Mouse (Mus musculus) kidney, embryonic 14.5 days (tissue): ENCODE results near the gene 1700013G24Rik. TPM values are rescaled to one million over a fixed set of nuclear protein-coding genes. Genes with fewer than 3 reads are reported as not detected.
"Not testable (repeated sequence)": the region's sequence is repeated elsewhere in the genome, so short reads cannot be mapped to it uniquely, and the experiment has no call there.

Source experiments
- ATAC-seq: fragments of 200-750 bp; cut with Nextera tagmentation; 2 replicates; pipeline ENCODE4 v1.8.0; 2017; ENCODE audit warnings: moderate number of reproducible peaks, mild to moderate bottlenecking, moderate TSS enrichment, moderate library complexity; ENCODE audit not compliant: low FRiP score, low TSS enrichment
- H3K27ac ChIP-seq: fragments of 300-500 bp; sonication (generic); 2 replicates; pipeline ENCODE4 v1.5.1; 2014; ENCODE audit warnings: low read depth, mild to moderate bottlenecking, low read length, moderate library complexity, mixed read lengths
- H3K27me3 ChIP-seq: fragments of 300-500 bp; sonication (generic); 2 replicates; pipeline ENCODE4 v1.6.1; 2014; ENCODE audit warnings: mild to moderate bottlenecking, low read length; ENCODE audit not compliant: control insufficient read depth, insufficient read depth
- H3K36me3 ChIP-seq: fragments of 300-500 bp; sonication (generic); 2 replicates; pipeline ENCODE4 v1.6.1; 2014; ENCODE audit warnings: low read length, mixed read lengths; ENCODE audit not compliant: control insufficient read depth, insufficient read depth
- H3K4me1 ChIP-seq: fragments of 300-500 bp; sonication (generic); 2 replicates; pipeline ENCODE4 v1.6.1; 2014; ENCODE audit warnings: low read length, mixed read lengths; ENCODE audit not compliant: control insufficient read depth, insufficient read depth
- H3K4me2 ChIP-seq: fragments of 300-500 bp; sonication (generic); replicated peaks from 2 replicates; pipeline ENCODE4 v1.6.1; 2014; ENCODE audit warnings: low read depth, mild to moderate bottlenecking, low read length
- H3K4me3 ChIP-seq: fragments of 300-500 bp; sonication (generic); 2 replicates; pipeline ENCODE4 v1.5.1; 2014; ENCODE audit warnings: mild to moderate bottlenecking, low read length
- H3K9ac ChIP-seq: fragments of 300-500 bp; sonication (generic); 2 replicates; pipeline ENCODE4 v1.6.1; 2014; ENCODE audit warnings: low read depth, mild to moderate bottlenecking, low read length, moderate library complexity
- H3K9me3 ChIP-seq: fragments of 300-500 bp; sonication (generic); 2 replicates; pipeline ENCODE4 v1.6.1; 2016; ENCODE audit warnings: low read length; ENCODE audit not compliant: control insufficient read depth
- WGBS: fragments of 180-500 bp; shearing (Covaris S2); extraction: QIAGEN DNeasy Blood & Tissue Kit; methylation state at CpG from one replicate; pipeline ENCODE4 v1.1.7; 2014; 5-methylcytosine and 5-hydroxymethylcytosine counted together
- polyA plus RNA-seq: library from polyadenylated mRNA; unstranded; fragments of >200 nt; fragmentation: Nextera tagmentation; extraction: Ambion mirVana; gene quantifications from 2 replicates; pipeline ENCODE4 v1.2.1, GENCODE M21; 2014

The 1700013G24Rik gene
- not detected in 2 replicates for polyA plus RNA-seq

- Histone ChIP-seq H3K9ac (no peak within 1 kb of the TSS), H3K27ac (no peak within 1 kb of the TSS), H3K4me3 (no peak within 1 kb of the TSS), H3K4me2 (no peak within 1 kb of the TSS), H3K36me3 (no peaks in the 10 kb centered on the region), H3K27me3 (no peaks in the 10 kb centered on the region), H3K9me3 (no peaks in the 10 kb centered on the region), H3K4me1 (peaks cover 8% of the 10 kb centered on the region)
- 73% methylated on average over 8 of the region's 8 CpGs for WGBS
- no peak for ATAC-seq
Measured at GRCm38 (mm10) chr4:137453234-137453767, at the start of gene 1700013G24Rik. Gene 1700013G24Rik (plus strand): TSS chr4:137453284.

DNA sequence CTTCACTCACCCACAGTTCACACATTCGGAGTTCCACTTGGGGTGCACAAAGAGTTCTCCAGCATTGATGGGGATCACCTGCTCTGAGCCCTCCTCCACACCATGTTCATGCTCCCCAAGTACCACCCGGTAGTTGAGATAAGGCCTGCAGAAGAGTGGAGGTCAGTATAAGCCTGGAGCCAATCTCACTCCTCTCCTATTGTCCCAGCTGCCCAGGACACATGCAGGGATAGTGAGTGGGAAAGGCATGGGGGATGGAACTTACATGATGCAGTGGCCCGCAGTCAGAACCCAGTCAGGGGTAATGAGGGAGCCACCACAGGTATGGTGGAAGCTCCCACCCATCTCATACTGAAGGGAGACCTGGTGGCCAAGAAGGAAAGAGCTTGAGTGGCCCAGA, 47.5 kb upstream of the 1700013G24Rik start:
- ATAC-seq, result no peak
- H3K4me1 ChIP-seq, result no peaks in the 10 kb centered on the region
- H3K9me3 ChIP-seq, result no peaks in the 10 kb centered on the region
- H3K9ac ChIP-seq, result no peak overlapping the region
- 89% methylated on average over 3 of the region's 3 CpGs for WGBS
- H3K27ac ChIP-seq, result no peak overlapping the region
- H3K36me3 ChIP-seq, result no peaks in the 10 kb centered on the region
- H3K4me3 ChIP-seq, result no peak overlapping the region
- no peak overlapping the region for H3K4me2 ChIP-seq
- no peaks in the 10 kb centered on the region for H3K27me3 ChIP-seq

- H3K27me3 ChIP-seq, result no peaks in the 10 kb centered on the region
- no peaks in the 10 kb centered on the region for H3K36me3 ChIP-seq
- H3K4me1 ChIP-seq, result no peaks in the 10 kb centered on the region
- ATAC-seq, result no peak
- no peak within 1 kb of the TSS for H3K4me3 ChIP-seq
- no peak within 1 kb of the TSS for H3K27ac ChIP-seq
- H3K9ac ChIP-seq, result no peak within 1 kb of the TSS
- H3K9me3 ChIP-seq, result no peaks in the 10 kb centered on the region
- H3K4me2 ChIP-seq, result no peak within 1 kb of the TSS
- 92% methylated on average over 5 of the region's 5 CpGs for WGBS
Measured at GRCm38 (mm10) chr4:137409691-137410090, 43.4 kb upstream of the 1700013G24Rik start, which contains the start of gene Cela3a. Gene Cela3a (minus strand): TSS chr4:137409791.

DNA sequence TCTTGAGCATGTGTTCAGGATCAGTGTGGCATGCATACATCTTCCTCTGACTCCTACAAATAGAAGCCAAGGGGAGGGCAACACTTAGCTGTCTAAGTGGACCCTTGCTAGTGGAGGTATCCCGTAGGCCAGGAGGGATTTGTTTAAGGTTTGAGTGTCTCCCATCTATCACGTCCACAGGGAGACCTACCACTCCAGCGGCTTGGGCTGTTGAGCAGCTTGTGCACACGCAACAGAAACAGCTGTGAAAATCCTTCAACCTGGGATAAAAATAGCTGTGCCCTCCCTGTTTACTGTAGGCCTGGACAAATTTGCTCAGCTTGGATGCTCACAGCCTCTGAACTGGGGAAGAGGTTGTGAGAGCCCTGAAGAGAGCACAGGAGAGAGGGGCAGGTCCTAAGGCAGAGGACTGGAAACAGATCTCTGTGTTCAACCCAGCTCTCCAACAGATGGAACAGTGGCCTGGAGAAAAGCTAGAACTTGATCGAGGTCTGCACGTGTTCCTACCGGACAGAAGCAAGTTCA, 40.8 kb upstream of the 1700013G24Rik start:
- H3K36me3 ChIP-seq, H3K27ac ChIP-seq, H3K27me3 ChIP-seq, H3K4me3 ChIP-seq, H3K9me3 ChIP-seq, H3K4me2 ChIP-seq, H3K4me1 ChIP-seq, H3K9ac ChIP-seq, ATAC-seq: not testable (repeated sequence)
- WGBS, result 76% methylated on average over 7 of the region's 7 CpGs

- Histone ChIP-seq H3K9ac (no peak overlapping the region), H3K4me3 (no peak overlapping the region), H3K27me3 (no peaks in the 10 kb centered on the region), H3K9me3 (no peaks in the 10 kb centered on the region), H3K36me3 (no peaks in the 10 kb centered on the region), H3K4me1 (no peaks in the 10 kb centered on the region), H3K27ac (no peak overlapping the region), H3K4me2 (no peak overlapping the region)
- WGBS, result 75% methylated on average over 1 of the region's 1 CpGs
- no peak for ATAC-seq
Measured at GRCm38 (mm10) chr4:137414936-137415335, 38.1 kb upstream of the 1700013G24Rik start.

GRCm38 (mm10) chr4:137417712-137418564, 35.1 kb upstream of the 1700013G24Rik start:
- no peak overlapping the region for H3K9ac ChIP-seq
- no peak overlapping the region for H3K27ac ChIP-seq
- ATAC-seq, result no peak
- no peaks in the 10 kb centered on the region for H3K9me3 ChIP-seq
- H3K4me3 ChIP-seq, result no peak overlapping the region
- no peak overlapping the region for H3K4me2 ChIP-seq
- WGBS, result 76% methylated on average over 11 of the region's 11 CpGs
- no peaks in the 10 kb centered on the region for H3K4me1 ChIP-seq
- H3K36me3 ChIP-seq, result no peaks in the 10 kb centered on the region
- no peaks in the 10 kb centered on the region for H3K27me3 ChIP-seq

DNA sequence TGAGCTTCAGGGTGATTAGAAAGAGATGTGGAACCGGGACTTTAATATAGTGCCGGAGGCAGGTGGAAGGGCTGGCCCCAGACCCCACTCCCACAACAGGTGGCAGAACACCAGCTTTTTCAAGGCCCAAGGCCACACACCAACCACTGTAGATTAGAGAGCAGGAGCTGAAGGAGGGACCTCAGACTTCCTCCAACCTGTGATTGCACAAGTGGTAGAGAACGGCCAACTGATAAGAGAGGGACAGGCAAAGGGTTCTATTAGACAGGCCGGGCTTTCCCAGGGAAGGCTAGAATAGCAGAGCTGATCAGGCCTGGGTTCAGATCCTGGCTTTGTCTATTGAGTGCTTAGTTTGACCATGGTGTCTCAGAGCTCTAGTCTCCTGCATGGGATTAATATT, 22.6 kb upstream of the 1700013G24Rik start, which contains the start of gene Cela3b:
TSS of gene Cela3b (minus strand) at position 39 of the 400 bp plus-strand sequence.
- no peaks in the 10 kb centered on the region for H3K9me3 ChIP-seq
- H3K36me3 ChIP-seq, result no peaks in the 10 kb centered on the region
- H3K9ac ChIP-seq, result no peak within 1 kb of the TSS
- 84% methylated on average over 4 of the region's 4 CpGs for WGBS
- no peak within 1 kb of the TSS for H3K4me3 ChIP-seq
- no peak within 1 kb of the TSS for H3K4me2 ChIP-seq
- H3K27ac ChIP-seq, result no peak within 1 kb of the TSS
- no peaks in the 10 kb centered on the region for H3K4me1 ChIP-seq
- no peak for ATAC-seq
- H3K27me3 ChIP-seq, result no peaks in the 10 kb centered on the region

DNA sequence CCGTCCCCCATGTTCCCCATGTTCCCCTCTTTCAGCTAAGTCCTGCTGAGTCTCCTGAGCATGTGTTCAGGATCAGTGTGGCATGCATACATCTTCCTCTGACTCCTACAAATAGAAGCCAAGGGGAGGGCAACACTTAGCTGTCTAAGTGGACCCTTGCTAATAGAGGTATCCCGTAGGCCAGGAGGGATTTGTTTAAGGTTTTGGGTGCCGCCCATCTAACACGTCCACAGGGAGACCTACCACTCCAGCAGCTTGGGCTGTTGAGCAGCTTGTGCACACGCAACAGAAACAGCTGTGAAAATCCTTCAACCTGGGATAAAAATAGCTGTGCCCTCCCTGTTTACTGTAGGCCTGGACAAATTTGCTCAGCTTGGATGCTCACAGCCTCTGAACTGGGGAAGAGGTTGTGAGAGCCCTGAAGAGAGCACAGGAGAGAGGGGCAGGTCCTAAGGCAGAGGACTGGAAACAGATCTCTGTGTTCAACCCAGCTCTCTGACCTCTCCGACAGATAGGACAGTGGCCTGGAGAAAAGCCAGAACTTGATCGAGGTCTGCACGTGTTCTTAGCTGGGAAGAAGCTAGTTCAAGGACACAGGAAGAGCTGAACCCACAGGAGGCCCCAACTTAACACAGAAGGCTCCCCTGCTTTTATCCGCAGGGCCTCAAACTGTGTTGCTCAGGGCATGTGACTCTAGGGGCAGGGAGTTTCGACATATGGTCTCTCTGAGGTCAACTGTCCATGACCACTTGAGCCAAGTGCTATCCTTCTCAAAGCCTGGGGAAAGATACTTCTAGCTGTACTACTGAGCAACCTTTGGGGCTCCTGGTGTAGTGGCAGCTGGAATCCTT, 20.2 kb upstream of the 1700013G24Rik start:
- not testable (repeated sequence) for H3K9ac ChIP-seq, H3K27me3 ChIP-seq, H3K9me3 ChIP-seq, H3K27ac ChIP-seq, H3K4me3 ChIP-seq, H3K4me1 ChIP-seq, H3K36me3 ChIP-seq, ATAC-seq, H3K4me2 ChIP-seq
- WGBS, result 71% methylated on average over 10 of the region's 10 CpGs
